10 mouse cellular contexts compared by ENCODE assay signal in genomic region chr10:59965788-59966187, GRCm38 (mm10). TPM values are rescaled to one million over a fixed set of nuclear protein-coding genes. Genes with fewer than 3 reads are reported as not detected.
DNase-seq lines count a peak whose midpoint lies in the region; ATAC-seq and TF ChIP-seq lines count a peak whose summit lies in the region.
"Had no signal": no experiment of that assay in that cellular context is flagged by ENCODE, and none has a peak within 500 bp of the region (broad histone marks: within the 10 kb centered on the region; RNA-seq: fewer than 3 reads in every experiment).

No protein-coding gene starts in this region.

- H3K4me2 ChIP-seq in liver, postnatal 0 days (ENCODE audit: low read depth, low read length) = no peak overlapping the region
- no peak overlapping the region for H3K4me2 ChIP-seq in liver, embryonic 12.5 days
- H3K4me2 ChIP-seq in stomach, embryonic 14.5 days (replicated peaks; ENCODE audit: low read depth, low read length) = no peak overlapping the region

- H3K27ac ChIP-seq in heart, adult 2 months = peak overlapping the region; percentile 86
- peak overlapping the region; percentile 34; the same call in 1 of the 2 replicates for H3K27ac ChIP-seq in liver, postnatal 0 days (ENCODE audit: low read depth)
- no peak overlapping the region for H3K27ac ChIP-seq in liver, embryonic 12.5 days
- peak overlapping the region; percentile 82 for H3K27ac ChIP-seq in stomach, embryonic 14.5 days (ENCODE audit: low read length)
- H3K27ac ChIP-seq: macrophage had no signal

- H3K4me1 ChIP-seq in heart, adult 2 months (ENCODE audit: control insufficient read depth, insufficient read depth, low read length) = peaks cover 22% of the 10 kb centered on the region
- peaks cover 29% of the 10 kb centered on the region for H3K4me1 ChIP-seq in liver, postnatal 0 days (ENCODE audit: insufficient read depth)
- H3K4me1 ChIP-seq in liver, embryonic 12.5 days = peaks cover 29% of the 10 kb centered on the region
- H3K4me1 ChIP-seq in stomach, embryonic 14.5 days (ENCODE audit: control insufficient read depth, insufficient read depth, low read length) = peaks cover 30% of the 10 kb centered on the region

- no peak for TF ChIP-seq CTCF in heart, adult 2 months (IDR thresholded peaks at IDR 0.05)
- no peak for TF ChIP-seq CTCF in liver, postnatal 0 days (IDR thresholded peaks at IDR 0.05; ENCODE audit: low read depth)

- H3K9me3 ChIP-seq in liver, postnatal 0 days (ENCODE audit: low read length) = no peaks in the 10 kb centered on the region
- 0 out of 2 replicates have a peak, but pooled peaks cover 5% of the 10 kb centered on the region for H3K9me3 ChIP-seq in liver, embryonic 12.5 days (replicated peaks)
- H3K9me3 ChIP-seq in stomach, embryonic 14.5 days (ENCODE audit: control insufficient read depth, low read depth, low read length) = no peaks in the 10 kb centered on the region

- no peaks in the 10 kb centered on the region for H3K79me2 ChIP-seq in heart, adult 2 months (replicated peaks; ENCODE audit: control insufficient read depth, insufficient read depth, low read length)

- no peak overlapping the region for H3K4me3 ChIP-seq in heart, adult 2 months
- no peak overlapping the region for H3K4me3 ChIP-seq in liver, postnatal 0 days (ENCODE audit: low read depth, low read length)
- H3K4me3 ChIP-seq in liver, embryonic 12.5 days = no peak overlapping the region
- no peak overlapping the region for H3K4me3 ChIP-seq in stomach, embryonic 14.5 days (ENCODE audit: low read depth, low read length)

- H3K27me3 ChIP-seq in heart, adult 2 months (ENCODE audit: control insufficient read depth, insufficient read depth, low read length) = no peaks in the 10 kb centered on the region
- H3K27me3 ChIP-seq in liver, postnatal 0 days (ENCODE audit: insufficient read depth, low read length) = no peaks in the 10 kb centered on the region
- peaks cover 32% of the 10 kb centered on the region for H3K27me3 ChIP-seq in liver, embryonic 12.5 days (replicated peaks)
- no peaks in the 10 kb centered on the region for H3K27me3 ChIP-seq in stomach, embryonic 14.5 days (ENCODE audit: control insufficient read depth, insufficient read depth, low read length)

- DNase-seq in heart, adult 2 months = no peak
- DNase-seq in heart, postnatal 25 days (ENCODE audit: low spot score) = no peak
- DNase-seq in liver, postnatal 0 days = no peak
- peak; percentile 78 for DNase-seq in forelimb bud, embryonic 11.5 days (ENCODE audit: low read depth, low spot score)
- no peak for DNase-seq in spleen, postnatal 10 days (ENCODE audit: low spot score in 2 of 2)

- no peak overlapping the region for H3K9ac ChIP-seq in heart, adult 2 months (ENCODE audit: low read depth, low read length)
- H3K9ac ChIP-seq in liver, postnatal 0 days (replicated peaks) = no peak overlapping the region
- H3K9ac ChIP-seq in liver, embryonic 12.5 days = no peak overlapping the region
- H3K9ac ChIP-seq in stomach, embryonic 14.5 days (replicated peaks; ENCODE audit: low read depth, low read length) = no peak overlapping the region

- no peak for TF ChIP-seq POLR2A in heart, adult 2 months (IDR thresholded peaks at IDR 0.05; ENCODE audit: insufficient read depth, low read depth, low read length)

- H3K36me3 ChIP-seq in heart, adult 2 months (ENCODE audit: control insufficient read depth, insufficient read depth, low read length) = no peaks in the 10 kb centered on the region
- H3K36me3 ChIP-seq in liver, postnatal 0 days (replicated peaks; ENCODE audit: insufficient read depth, low read length) = no peaks in the 10 kb centered on the region
- no peaks in the 10 kb centered on the region for H3K36me3 ChIP-seq in liver, embryonic 12.5 days
- no peaks in the 10 kb centered on the region for H3K36me3 ChIP-seq in stomach, embryonic 14.5 days (ENCODE audit: control insufficient read depth, insufficient read depth, low read length)

- WGBS in heart, adult 2 months = 91% methylated on average over 8 of the region's 8 CpGs
- whole genome bisulfite sequencing in liver, postnatal 0 days (ENCODE audit: insufficient replicate concordance) = 82% methylated on average over 8 of the region's 8 CpGs
- 82% methylated on average over 8 of the region's 8 CpGs for WGBS in liver, embryonic 12.5 days (ENCODE audit: insufficient replicate concordance)
- WGBS in stomach, embryonic 14.5 days = 66% methylated on average over 8 of the region's 8 CpGs

- intact Hi-C loops in heart, adult 2 months (cut with DNase I) = no loop called here
- intact Hi-C loops in heart, postnatal 25 days (cut with DNase I) = no loop called here

- no peak for TF ChIP-seq EP300 in heart, adult 2 months (IDR thresholded peaks at IDR 0.05; ENCODE audit: insufficient read depth, low read depth, low read length)
- no peak for TF ChIP-seq EP300 in liver, postnatal 0 days (IDR thresholded peaks at IDR 0.05; ENCODE audit: low read depth)

- ATAC-seq in liver, postnatal 0 days = no peak
- ATAC-seq in liver, embryonic 12.5 days = no peak
- ATAC-seq in stomach, embryonic 14.5 days (ENCODE audit: insufficient number of reproducible peaks, insufficient read depth, low FRiP score, low read depth) = no peak
- no peak for ATAC-seq in cerebellum, adult (ENCODE audit: insufficient number of reproducible peaks, low FRiP score, low TSS enrichment)
- ATAC-seq: inflammation-experienced regulatory T-cells, adult 6 months had no signal

RNA-seq across cellular contexts. Expression of gene Ddit4, which starts 14.2 kb away (rescaled TPM):
- total RNA-seq in heart, adult 2 months (2021) = 100 to 1,000 TPM in 1 of 2 experiments, 10 to 100 TPM in 1; 70.7 to 219 TPM
- polyA plus RNA-seq in heart, adult 2 months (2012; rRNA removed) = 48.0 and 55.5 TPM in 2 replicates
- total RNA-seq in heart, postnatal 25 days (2021) = 10 to 100 TPM; 41.8 to 77.1 TPM
- 3.6 and 5.2 TPM in 2 replicates for polyA plus RNA-seq in liver, postnatal 0 days (2015; fragmentation: Nextera tagmentation; extraction: Ambion mirVana)
- polyA plus RNA-seq in liver, embryonic 12.5 days (2016; fragmentation: Nextera tagmentation; extraction: Ambion mirVana) = 5.4 and 6.9 TPM in 2 replicates
- 2.5 and 3.0 TPM in 2 replicates for polyA plus RNA-seq in stomach, embryonic 14.5 days (2014; fragmentation: Nextera tagmentation; extraction: Ambion mirVana)

RNA-seq across cellular contexts. Expression of gene Ascc1, which starts 36.8 kb away (rescaled TPM):
- total RNA-seq in heart, adult 2 months (2021) = 10 to 100 TPM; 20.5 to 24.1 TPM
- polyA plus RNA-seq in heart, adult 2 months (2012; rRNA removed) = 22.5 and 36.6 TPM in 2 replicates
- 10 to 100 TPM; 20.5 to 23.1 TPM for total RNA-seq in heart, postnatal 25 days (2021)
- 14.1 and 14.7 TPM in 2 replicates for polyA plus RNA-seq in liver, postnatal 0 days (2015; fragmentation: Nextera tagmentation; extraction: Ambion mirVana)
- polyA plus RNA-seq in liver, embryonic 12.5 days (2016; fragmentation: Nextera tagmentation; extraction: Ambion mirVana) = 22.6 and 23.4 TPM in 2 replicates
- polyA plus RNA-seq in stomach, embryonic 14.5 days (2014; fragmentation: Nextera tagmentation; extraction: Ambion mirVana) = 44.0 and 46.6 TPM in 2 replicates

RNA-seq across cellular contexts. Expression of gene Anapc16, which starts 37.1 kb away (rescaled TPM):
- total RNA-seq in heart, adult 2 months (2021) = 10 to 100 TPM; 58.6 to 70.1 TPM
- 90.3 and 103 TPM in 2 replicates for polyA plus RNA-seq in heart, adult 2 months (2012; rRNA removed)
- total RNA-seq in heart, postnatal 25 days (2021) = 10 to 100 TPM; 62.1 to 67.4 TPM
- polyA plus RNA-seq in liver, postnatal 0 days (2015; fragmentation: Nextera tagmentation; extraction: Ambion mirVana) = 37.3 and 37.7 TPM in 2 replicates
- polyA plus RNA-seq in liver, embryonic 12.5 days (2016; fragmentation: Nextera tagmentation; extraction: Ambion mirVana) = 55.3 and 63.1 TPM in 2 replicates
- polyA plus RNA-seq in stomach, embryonic 14.5 days (2014; fragmentation: Nextera tagmentation; extraction: Ambion mirVana) = 116 and 118 TPM in 2 replicates
